Mouse (Mus musculus) urinary bladder, postnatal 4 days (tissue): ENCODE data around the gene Krt7.
A peak's percentile ranks its signal among the peaks of the same experiment; 100 is the strongest.

ENCODE experiments used
- DNase-seq, 2 experiments: peaks; one replicate each; pipeline ENCODE4 v3.0.0; 2021 to 2022; ENCODE audit warnings: low spot score in 2 of 2

Gene Krt7

DNA sequence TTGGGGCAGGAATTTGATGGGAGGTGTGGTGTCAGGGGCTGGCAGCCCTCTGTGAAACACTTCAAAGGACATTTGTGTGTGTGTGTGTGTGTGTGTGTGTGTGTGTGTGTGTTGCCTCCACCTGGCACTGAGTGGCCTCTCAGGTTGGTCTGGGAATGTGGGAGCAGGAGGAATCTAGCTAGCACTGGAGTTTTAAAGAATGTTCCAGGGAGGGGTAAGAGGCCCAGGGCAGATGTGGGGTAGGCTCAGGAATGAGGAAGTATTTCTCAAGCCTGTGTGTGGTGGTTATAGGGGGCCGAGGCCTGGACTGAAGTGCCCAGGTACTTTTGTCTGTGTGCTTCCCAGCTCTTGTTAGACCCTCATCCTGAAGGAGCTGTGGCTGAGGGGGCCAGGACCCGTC is at the start of gene Krt7:
Krt7 (plus strand) TSS at position 269 of the 400 bp plus-strand sequence.
- DNase-seq = no peak

DNA sequence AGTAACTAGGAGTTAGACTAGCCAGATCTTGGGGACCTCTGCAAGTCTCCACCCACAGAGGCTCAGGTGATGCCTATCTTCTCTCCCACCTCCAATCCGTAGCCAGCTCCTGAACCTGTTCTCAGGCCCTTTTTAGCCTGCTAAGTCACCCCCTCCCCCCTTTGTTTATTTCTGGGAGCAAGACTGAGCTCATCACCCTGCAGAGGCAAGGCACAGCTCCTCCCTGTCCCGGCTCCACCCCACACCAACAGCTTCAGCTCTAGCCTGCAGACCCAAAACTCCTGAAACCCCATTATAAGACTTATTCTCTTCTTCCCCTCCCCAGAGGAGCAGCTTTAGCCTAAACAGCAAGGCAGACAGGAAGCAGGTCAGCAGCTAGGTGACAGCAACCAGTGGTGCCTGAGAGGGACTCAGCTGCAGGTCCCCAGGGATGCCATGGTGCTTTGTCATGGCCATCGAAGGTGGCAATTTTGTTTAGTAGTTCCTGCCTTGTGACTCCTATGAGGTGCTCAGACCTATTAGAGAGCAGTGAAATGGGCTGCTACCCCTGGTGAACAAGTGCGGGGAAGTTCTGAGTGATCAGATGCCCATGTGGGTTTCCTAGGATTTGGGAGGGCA is 48.3 kb upstream of the Krt7 start:
- no peak for DNase-seq

DNA sequence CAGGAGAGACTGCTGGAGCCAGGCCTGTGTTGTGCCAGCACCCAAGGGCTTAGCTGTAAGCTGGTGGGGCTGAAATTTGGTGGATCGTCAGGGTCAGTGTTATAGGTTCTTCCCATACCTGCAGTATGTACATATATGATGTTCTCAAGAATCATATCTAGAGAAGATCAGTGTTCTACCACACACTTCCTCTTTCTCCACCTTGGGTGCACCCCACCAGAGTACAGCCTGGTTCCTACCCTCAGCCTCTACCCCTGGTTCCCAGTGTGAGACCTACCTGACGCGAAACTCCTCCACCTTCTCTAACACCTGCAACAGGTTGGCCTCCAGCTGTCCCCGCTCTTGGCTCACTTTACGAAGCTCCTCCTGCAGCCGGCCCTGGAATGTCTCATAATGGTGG is 46.9 kb upstream of the Krt7 start:
- DNase-seq = no peak

DNA sequence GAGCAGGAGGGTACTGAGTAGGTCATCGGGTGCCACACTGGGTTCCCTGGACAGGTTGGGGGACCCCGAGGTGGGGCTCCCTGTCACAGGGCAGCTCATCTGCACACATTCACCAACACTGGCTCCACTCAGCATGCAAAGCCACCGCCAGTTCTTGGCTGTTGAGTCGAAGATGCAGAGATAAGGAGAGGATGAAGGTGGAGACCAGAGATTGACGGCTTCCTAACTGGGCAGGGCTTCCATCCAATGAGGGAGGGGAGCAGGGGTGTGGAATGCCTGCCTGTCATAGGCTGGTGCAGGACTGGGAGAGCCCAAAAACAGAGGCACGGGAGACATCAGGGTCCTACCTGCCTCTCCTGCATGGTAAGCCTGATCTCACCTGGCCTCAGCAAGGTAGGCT is 46.4 kb upstream of the Krt7 start:
- no peak for DNase-seq

GRCm38 (mm10) chr15:101364891-101365671 is 45.8 kb upstream of the Krt7 start:
- no peak for DNase-seq

DNA sequence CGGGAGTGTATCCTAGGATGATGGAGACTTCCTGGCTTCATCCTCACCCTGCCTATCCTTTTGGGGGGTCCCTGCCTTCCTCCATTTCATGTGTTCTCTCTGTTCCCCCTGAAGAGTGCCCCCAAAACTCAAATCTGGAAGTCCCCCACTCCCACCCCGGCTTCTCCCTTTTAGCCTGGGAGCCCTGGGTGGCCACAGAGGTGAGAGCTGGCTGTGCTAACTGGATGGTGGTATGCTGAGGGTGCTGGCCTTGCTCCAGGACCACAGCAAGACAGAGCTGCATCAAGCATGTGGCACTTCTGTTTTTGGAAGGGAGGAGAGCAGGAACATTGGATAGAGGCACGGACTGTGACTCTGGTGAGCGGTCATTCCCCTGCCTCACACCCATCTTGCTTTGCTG is 45.1 kb upstream of the Krt7 start:
- no peak for DNase-seq

DNA sequence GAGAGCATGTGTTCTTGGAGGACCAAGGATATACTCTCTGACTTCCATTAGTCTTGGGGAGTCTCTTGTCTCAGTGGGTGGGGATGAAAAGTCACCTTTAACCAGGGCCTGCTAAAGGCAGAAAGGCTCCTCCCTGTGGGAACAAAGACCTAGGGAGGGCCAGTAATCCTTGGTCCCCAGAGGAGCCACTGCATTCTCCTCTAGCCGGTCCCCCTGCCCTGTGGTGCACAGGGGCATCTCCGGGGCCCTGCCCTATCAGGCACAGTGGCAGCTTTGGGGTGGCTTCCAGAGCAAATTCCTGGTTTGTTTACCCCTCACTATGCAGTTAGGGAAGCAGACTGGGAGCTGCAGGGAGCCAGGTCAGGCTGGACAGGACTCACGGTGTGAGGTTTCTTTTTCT is 44.4 kb upstream of the Krt7 start:
- no peak for DNase-seq

DNA sequence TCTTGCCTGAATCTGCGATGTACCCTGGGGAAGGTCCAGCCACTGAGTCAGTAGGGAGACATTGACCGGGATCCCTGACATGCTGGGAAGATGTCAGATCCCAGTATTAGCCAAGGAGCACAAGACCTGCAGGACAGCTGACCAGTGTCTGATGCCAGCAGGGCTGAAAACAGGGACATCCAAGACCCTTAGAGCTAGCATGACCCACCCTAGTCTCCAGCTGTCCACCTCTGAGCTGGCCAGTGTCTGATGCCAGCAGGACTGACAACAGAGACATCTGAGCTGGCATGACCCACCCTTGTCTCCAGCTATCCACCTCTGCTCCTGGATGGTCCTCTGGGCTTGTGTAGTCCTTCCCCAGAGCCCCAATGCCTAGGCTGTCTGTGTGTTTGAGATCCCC is 43.9 kb upstream of the Krt7 start:
- no peak for DNase-seq

- no peak for DNase-seq
Measured at GRCm38 (mm10) chr15:101367497-101367896, 43.3 kb upstream of the Krt7 start.

DNA sequence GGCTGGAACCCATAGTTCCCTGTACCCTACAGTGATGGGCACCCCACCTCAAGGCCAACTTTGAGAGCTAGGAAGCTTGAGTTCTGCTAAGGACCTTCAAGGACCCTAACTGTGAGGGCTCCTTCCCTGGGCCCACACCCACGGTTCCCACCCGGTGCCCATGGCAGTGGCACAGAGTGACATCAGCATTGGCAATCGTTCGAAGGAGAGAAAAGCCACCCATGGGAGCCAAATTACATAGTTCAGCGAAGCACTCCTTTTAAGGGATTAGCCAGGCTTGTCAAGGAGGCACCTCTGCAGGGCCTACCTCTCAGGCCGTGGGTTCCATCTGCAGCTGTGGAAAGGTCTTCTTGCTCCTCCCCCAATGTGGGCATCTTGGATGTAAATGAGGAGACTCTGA is 42.8 kb upstream of the Krt7 start:
- no peak for DNase-seq

DNA sequence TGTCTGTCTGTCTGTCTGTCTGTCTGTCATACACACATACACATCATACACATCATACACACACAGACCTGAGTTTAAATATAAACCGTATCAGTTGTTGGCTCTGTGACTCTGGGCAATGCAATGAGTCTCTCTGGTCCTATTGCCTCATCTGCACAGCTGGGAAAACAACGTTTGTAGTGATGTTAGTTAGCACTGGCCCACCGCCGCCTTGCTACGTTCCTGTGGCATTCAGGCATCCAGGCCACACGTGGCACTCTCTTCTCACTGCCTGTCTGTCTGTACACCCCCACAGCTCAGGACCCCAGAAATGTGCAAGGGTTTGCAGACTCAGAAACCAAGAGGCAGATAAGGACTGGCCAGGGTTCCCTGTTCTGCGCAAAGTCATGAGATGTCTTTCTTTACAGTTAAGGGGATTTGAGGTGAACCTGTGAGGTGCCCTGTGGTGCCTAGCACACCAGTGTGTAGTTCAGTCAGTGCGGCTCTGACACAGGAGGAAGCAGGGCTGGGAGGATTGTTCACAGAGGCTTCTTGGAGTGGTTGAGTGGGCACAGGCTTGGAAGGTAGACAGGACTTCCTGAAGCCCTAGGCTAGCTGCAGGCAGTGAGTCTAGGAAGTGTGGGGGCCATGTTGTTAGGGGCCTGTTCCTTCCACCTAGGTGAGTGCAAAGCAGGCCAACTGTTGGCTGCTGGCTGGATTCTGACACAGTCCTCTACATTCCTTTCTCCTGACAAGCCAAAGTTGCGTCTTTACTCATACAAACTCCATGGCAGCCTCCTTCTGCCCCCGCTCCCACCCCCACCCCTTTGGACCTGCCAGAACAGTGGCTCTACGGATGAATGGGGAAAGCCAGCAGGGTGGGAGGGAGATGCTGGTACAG is 42.1 kb upstream of the Krt7 start:
- no peak for DNase-seq

DNA sequence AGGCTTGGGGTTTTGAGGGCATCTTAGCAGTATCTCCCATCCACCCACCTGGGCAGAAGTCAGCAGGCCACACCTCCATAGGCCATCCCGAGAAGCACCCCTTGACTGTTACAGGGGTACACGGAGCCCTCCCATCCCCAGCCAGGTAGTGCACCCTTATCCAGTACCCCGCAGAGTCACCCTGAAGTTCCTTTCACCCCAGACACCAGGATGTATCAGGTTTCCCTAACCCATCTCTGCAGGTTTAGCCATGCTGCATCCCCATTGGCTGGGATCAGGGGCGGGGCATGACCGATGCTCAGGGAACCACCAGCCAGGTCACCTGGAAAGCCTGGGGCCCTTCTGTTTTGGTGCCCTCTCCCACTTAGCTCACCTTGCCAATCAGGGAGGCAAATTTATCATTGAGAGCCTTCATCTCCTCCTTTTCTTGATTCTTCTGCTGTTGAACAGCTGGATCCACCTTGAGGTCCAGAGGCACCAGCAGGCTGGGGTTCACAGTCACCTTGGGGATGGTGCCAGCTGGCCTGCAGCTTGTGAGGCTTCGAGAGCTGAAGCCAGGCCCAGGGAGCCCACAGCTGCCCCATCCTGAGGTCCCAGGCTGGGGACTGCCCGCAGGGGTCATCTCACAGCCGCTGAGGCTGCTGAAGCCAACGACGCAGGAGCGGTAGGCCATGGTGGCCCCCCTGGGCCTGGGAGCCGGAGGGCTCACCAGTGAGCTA is 41.3 kb upstream of the Krt7 start:
- DNase-seq = no peak

DNA sequence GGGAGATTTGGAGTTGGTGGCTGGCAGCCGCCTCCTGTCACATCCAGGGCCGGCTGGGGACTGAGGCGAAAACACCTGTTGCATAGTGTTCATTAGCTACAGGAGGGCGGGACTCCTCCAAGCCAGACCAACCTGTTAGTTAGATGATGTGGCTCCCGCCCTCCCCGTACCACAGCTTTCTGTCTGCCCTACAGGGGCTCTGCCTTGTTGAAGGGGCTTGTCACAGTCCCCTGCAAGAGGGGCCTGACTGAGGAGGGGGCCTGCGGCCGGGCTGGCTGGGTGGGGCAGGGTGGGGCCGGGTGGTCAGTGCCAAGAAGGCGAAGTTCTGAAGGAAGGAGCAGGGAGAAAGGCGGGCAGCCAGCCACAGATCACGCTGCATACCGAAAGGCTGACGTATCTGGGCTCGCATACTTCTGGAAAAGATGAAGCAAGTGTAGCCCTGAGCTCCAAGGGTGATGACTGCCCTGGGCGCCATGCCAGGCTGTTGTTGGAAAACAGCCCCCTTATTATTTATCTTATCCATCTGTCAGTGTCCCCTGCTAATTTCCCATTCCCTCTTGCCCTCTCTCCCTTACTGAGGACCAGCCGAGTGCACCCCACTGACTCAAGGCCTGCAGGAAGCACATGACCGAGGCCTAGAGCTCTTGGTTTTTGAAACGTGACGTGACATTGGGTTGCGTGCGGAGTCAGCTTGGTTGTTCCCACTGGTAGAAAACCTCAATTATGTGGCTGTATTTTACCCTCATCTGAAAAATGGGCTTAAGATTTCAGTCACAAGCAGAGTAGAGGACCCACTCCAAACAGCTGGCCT is 40.5 kb upstream of the Krt7 start, which contains the start of gene Krt80:
Krt80 (minus strand) TSS at position 62 of the 811 bp plus-strand sequence.
- DNase-seq = peak; percentile 76 to 87

DNA sequence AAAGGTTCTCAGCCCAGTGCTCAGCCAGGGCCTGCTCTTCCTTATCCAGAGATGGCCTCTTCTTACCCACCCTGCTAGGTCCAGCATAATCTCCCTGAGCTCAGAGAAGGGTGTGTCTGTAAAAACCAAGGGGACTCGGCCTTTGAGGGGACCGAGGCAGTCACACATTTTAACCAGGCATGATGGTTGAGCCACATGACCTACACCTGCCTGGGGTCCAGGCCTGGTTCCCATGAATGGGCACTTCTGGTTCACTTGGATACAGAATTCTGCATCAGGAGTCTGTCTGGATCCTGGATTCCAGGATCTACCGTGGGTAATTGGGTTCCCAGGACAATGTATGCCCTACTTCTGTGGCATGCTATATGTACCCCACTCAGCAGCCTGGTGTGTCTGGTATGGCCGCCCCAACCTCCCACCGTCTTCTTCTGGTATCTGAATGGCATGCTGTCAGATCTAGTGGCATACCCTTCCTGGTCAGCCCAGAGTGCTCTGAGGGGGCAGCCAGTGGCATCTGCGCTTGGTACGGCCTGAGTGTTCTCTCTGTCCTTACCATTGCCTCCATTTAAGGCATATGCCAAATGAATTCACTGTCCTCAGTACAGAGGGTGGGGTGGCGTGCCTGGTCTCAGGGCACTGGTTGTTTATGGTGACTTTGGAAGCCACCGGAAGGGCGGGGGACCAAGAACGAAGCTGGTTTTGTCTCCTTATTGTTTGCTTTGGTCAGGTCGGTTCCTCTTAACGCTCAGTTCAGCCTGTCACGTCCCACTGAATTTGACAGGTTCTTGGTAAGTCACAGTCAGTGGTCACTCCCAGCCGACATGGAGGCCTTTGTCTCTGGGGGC is 39.5 kb upstream of the Krt7 start:
- DNase-seq = no peak

- no peak for DNase-seq
Measured at GRCm38 (mm10) chr15:101372131-101372977, 38.5 kb upstream of the Krt7 start.

GRCm38 (mm10) chr15:101373286-101373898 is 37.5 kb upstream of the Krt7 start:
- DNase-seq = no peak

DNA sequence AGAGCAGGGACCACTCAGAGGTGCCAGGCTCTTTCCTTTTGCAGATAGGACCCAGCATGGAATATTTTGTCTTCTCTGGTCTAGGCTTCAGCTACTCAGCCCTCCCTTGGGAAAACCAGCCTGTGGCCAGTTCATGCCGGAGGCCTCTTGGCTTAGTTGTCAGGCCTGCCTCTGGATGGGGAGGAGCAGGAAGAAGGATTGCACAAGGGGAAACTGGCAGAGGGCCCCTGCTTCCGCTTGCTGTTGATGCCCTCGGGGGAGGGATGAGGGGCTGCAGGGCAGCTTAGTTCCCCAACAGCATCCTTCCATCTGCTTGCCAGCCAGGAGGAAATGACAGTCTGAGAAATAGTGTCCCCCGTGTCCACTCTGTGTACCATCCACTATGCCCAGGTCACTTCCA is 36.0 kb upstream of the Krt7 start:
- DNase-seq = peak in 1 of 2 experiments; percentile 54

GRCm38 (mm10) chr15:101375956-101376775 is 34.7 kb upstream of the Krt7 start:
- no peak for DNase-seq
